Mouse (Mus musculus) forebrain, embryonic 14.5 days (tissue): ENCODE measurements around the gene Prep. TPM values are rescaled to one million over a fixed set of nuclear protein-coding genes. Genes with fewer than 3 reads are reported as not detected.

Experiments
- ATAC-seq: fragments of 200-750 bp; cut with Nextera tagmentation; 2 replicates; pipeline ENCODE4 v1.8.0; 2017; ENCODE audit warnings: mild to moderate bottlenecking, moderate library complexity
- DNase-seq: peaks from one replicate; pipeline ENCODE4 v3.0.0-alpha.2; 2015; ENCODE audit warnings: low spot score
- H3K27ac ChIP-seq: fragments of 300-500 bp; sonication (generic); 2 replicates; pipeline ENCODE4 v1.5.1; 2014; ENCODE audit warnings: low read depth, mild to moderate bottlenecking, control low read depth, low read length, moderate library complexity
- H3K27me3 ChIP-seq: fragments of 300-500 bp; sonication (generic); replicated peaks from 2 replicates; pipeline ENCODE4 v1.6.1; 2014; ENCODE audit warnings: low read length, control low read depth, mixed read lengths; ENCODE audit not compliant: control insufficient read depth, insufficient read depth
- H3K36me3 ChIP-seq: fragments of 300-500 bp; sonication (generic); 2 replicates; pipeline ENCODE4 v1.6.1; 2014; ENCODE audit warnings: low read length, control low read depth; ENCODE audit not compliant: control insufficient read depth, insufficient read depth
- H3K4me1 ChIP-seq: fragments of 300-500 bp; sonication (generic); 2 replicates; pipeline ENCODE4 v1.6.1; 2014; ENCODE audit warnings: antibody characterized with exemption, low read length, control low read depth; ENCODE audit not compliant: control insufficient read depth, insufficient read depth
- H3K4me2 ChIP-seq: fragments of 300-500 bp; sonication (generic); 2 replicates; pipeline ENCODE4 v1.6.1; 2014; ENCODE audit warnings: mild to moderate bottlenecking, control low read depth, low read length
- H3K4me3 ChIP-seq: fragments of 300-500 bp; sonication (generic); 2 replicates; pipeline ENCODE4 v1.5.1; 2014; ENCODE audit warnings: low read depth, low read length, control low read depth
- H3K9ac ChIP-seq: fragments of 300-500 bp; sonication (generic); 2 replicates; pipeline ENCODE4 v1.6.1; 2014; ENCODE audit warnings: mild to moderate bottlenecking, low read length, control low read depth, moderate library complexity
- H3K9me3 ChIP-seq: fragments of 300-500 bp; sonication (generic); replicated peaks from 2 replicates; pipeline ENCODE4 v1.6.1; 2016; ENCODE audit warnings: low read length, control low read depth, mixed read lengths; ENCODE audit not compliant: control insufficient read depth
- WGBS: fragments of 180-500 bp; shearing (Covaris S2); extraction: QIAGEN DNeasy Blood & Tissue Kit; methylation state at CpG from one replicate; pipeline ENCODE4 v1.1.7; 2014; 5-methylcytosine and 5-hydroxymethylcytosine counted together
- microRNA-seq: library from miRNA; unstranded; fragments of <30 nt; microRNA quantifications from one replicate; pipeline ENCODE4, GENCODE M21; 2016
- polyA plus RNA-seq: library from polyadenylated mRNA; unstranded; fragments of >200 nt; fragmentation: Nextera tagmentation; extraction: Ambion mirVana; gene quantifications from 2 replicates; pipeline ENCODE4 v1.2.1, GENCODE M21; 2014

The Prep gene
- polyA plus RNA-seq, 1 experiment from 2014 or later: 14.2 TPM

GRCm38 (mm10) chr10:45210201-45210600, 143.2 kb downstream of the Prep start:
- no peaks in the 10 kb centered on the region for H3K36me3 ChIP-seq
- no peak overlapping the region for H3K27ac ChIP-seq
- no peaks in the 10 kb centered on the region for H3K9me3 ChIP-seq
- no peak overlapping the region for H3K4me3 ChIP-seq
- H3K4me2 ChIP-seq: no peak overlapping the region
- ATAC-seq: no peak
- no peak for DNase-seq
- no peaks in the 10 kb centered on the region for H3K27me3 ChIP-seq
- no peak overlapping the region for H3K9ac ChIP-seq
- H3K4me1 ChIP-seq: no peaks in the 10 kb centered on the region

GRCm38 (mm10) chr10:45216676-45217075, 149.7 kb downstream of the Prep start:
- no peaks in the 10 kb centered on the region for H3K27me3 ChIP-seq
- ATAC-seq (no peak), DNase-seq (no peak)
- no peaks in the 10 kb centered on the region for H3K9me3 ChIP-seq
- 90% methylated on average over 7 of the region's 7 CpGs for WGBS
- no peak overlapping the region for H3K27ac ChIP-seq
- no peaks in the 10 kb centered on the region for H3K4me1 ChIP-seq
- H3K36me3 ChIP-seq: no peaks in the 10 kb centered on the region
- H3K9ac ChIP-seq: no peak overlapping the region
- no peak overlapping the region for H3K4me3 ChIP-seq
- H3K4me2 ChIP-seq: no peak overlapping the region

Small RNAs within 50 kb of the gene (microRNA-seq; reads per million reads assigned to microRNA genes)
- gene Gm23766: not detected

Other genes with a start within 250 kb of the Prep start
- 0.44 and 0.63 TPM in 2 replicates for gene Popdc3, start 110.9 kb downstream of the Prep start, polyA plus RNA-seq